Mouse (Mus musculus): ENCODE results near the gene Mtcl1. TPM values are rescaled to one million over a fixed set of nuclear protein-coding genes. Genes with fewer than 3 reads are reported as not detected.

Gene Mtcl1
- polyA plus RNA-seq, 1 experiment from 2014 or later: 3.5 TPM

DNA sequence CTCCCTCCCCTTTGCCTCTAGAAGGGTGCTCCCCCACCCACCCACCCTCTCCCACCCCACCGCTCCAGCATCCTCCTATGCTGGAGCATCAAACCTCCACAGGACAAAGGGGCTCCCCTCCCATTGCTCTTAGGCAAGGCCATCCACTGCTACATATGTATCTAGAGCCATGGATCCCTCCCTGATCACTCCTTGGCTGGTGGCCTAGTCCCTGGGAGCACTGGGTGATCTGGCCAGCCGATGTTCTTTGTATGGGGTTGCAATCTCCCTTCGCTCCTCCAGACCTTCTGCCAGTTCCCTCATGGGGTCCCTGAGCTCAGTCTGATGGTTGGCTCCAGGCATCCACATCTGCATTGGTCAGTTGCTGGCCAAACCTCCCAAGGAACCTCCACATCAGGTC, 151.8 kb downstream of the Mtcl1 start:
- H3K27me3 ChIP-seq (ENCODE audit: insufficient read depth, low read length): no peaks in the 10 kb centered on the region
- H3K36me3 ChIP-seq (ENCODE audit: insufficient read depth, low read length): no peaks in the 10 kb centered on the region
- DNase-seq (ENCODE audit: low spot score) (no peak), ATAC-seq (replicated peaks; ENCODE audit: low FRiP score, low read depth) (no peak)
- 90% methylated on average over 3 of the region's 3 CpGs for WGBS
- H3K4me1 ChIP-seq (replicated peaks; ENCODE audit: insufficient read depth, low read length): no peaks in the 10 kb centered on the region
- H3K4me3 ChIP-seq (replicated peaks; ENCODE audit: low read depth, low read length): no peak overlapping the region
- no peak overlapping the region for H3K4me2 ChIP-seq (ENCODE audit: low read length)
- H3K9ac ChIP-seq (ENCODE audit: low read depth, low read length): no peak overlapping the region
- H3K9me3 ChIP-seq (replicated peaks; ENCODE audit: low read length): no peaks in the 10 kb centered on the region
- no peak for TF ChIP-seq CTCF (IDR thresholded peaks at IDR 0.05; ENCODE audit: low read depth)
- no peak overlapping the region for H3K27ac ChIP-seq

DNA sequence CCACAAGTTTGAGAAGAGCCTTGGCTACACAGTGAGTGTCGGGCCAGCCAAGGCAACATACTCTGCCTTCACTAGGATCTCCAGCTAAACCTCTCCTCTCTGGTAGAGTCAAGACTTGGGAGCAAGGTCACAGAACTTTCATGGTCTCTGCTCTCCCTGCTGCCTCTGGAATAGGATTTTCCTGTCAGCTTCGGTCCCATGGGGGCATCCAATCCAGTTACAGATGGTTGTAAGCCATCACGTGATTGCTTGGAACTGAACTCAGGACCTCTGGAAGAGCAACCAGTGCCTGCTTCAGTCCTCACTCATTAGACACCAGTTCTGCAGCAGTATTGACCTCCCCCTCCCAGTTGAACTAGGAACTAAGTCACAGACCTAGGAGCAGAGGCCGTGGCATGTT, 156.0 kb downstream of the Mtcl1 start:
- 89% methylated on average over 4 of the region's 4 CpGs for WGBS
- Histone ChIP-seq H3K27me3 (ENCODE audit: insufficient read depth, low read length) (no peaks in the 10 kb centered on the region), H3K27ac (no peak overlapping the region), H3K4me1 (replicated peaks; ENCODE audit: insufficient read depth, low read length) (no peaks in the 10 kb centered on the region), H3K36me3 (ENCODE audit: insufficient read depth, low read length) (no peaks in the 10 kb centered on the region), H3K4me2 (ENCODE audit: low read length) (no peak overlapping the region), H3K9ac (ENCODE audit: low read depth, low read length) (no peak overlapping the region), H3K4me3 (replicated peaks; ENCODE audit: low read depth, low read length) (no peak overlapping the region), H3K9me3 (replicated peaks; ENCODE audit: low read length) (no peaks in the 10 kb centered on the region)
- TF ChIP-seq CTCF (IDR thresholded peaks at IDR 0.05; ENCODE audit: low read depth): no peak
- ATAC-seq (replicated peaks; ENCODE audit: low FRiP score, low read depth) (no peak), DNase-seq (ENCODE audit: low spot score) (no peak)

DNA sequence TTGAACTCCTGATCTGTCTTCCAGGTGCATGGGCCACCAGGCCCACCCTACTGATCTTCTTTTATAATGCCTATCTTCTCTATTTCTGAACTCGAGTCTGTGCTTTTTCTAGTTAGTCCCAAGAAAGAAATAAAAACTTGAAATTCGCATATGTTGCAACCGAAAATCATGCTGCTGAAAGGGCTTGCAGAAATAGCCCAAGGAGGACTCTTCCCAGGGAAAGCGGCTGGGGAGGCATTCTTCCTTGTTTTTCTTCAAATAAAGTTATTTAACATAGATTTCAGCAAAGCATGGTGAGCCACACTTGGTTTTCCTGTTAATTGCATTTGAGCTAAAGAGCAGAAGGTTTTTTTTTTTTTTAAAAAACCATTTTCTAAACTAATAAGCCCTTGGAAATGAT, 159.7 kb downstream of the Mtcl1 start:
- H3K36me3 ChIP-seq (ENCODE audit: insufficient read depth, low read length): no peaks in the 10 kb centered on the region
- no peaks in the 10 kb centered on the region for H3K4me1 ChIP-seq (replicated peaks; ENCODE audit: insufficient read depth, low read length)
- H3K4me3 ChIP-seq (replicated peaks; ENCODE audit: low read depth, low read length): no peak overlapping the region
- 86% methylated on average over 4 of the region's 4 CpGs for WGBS
- TF ChIP-seq CTCF (IDR thresholded peaks at IDR 0.05; ENCODE audit: low read depth): no peak
- no peak overlapping the region for H3K27ac ChIP-seq
- no peak for ATAC-seq (replicated peaks; ENCODE audit: low FRiP score, low read depth)
- no peaks in the 10 kb centered on the region for H3K9me3 ChIP-seq (replicated peaks; ENCODE audit: low read length)
- no peaks in the 10 kb centered on the region for H3K27me3 ChIP-seq (ENCODE audit: insufficient read depth, low read length)
- H3K4me2 ChIP-seq (ENCODE audit: low read length): no peak overlapping the region
- DNase-seq (ENCODE audit: low spot score): no peak
- H3K9ac ChIP-seq (ENCODE audit: low read depth, low read length): no peak overlapping the region

Other genes with a start within 250 kb of the Mtcl1 start
- 46.3 and 51.0 TPM in 2 replicates for gene Rab12, start 70.0 kb upstream of the Mtcl1 start, polyA plus RNA-seq (2015; fragmentation: Nextera tagmentation; extraction: Ambion mirVana)
- gene Themis3, start 144.9 kb upstream of the Mtcl1 start, polyA plus RNA-seq (2015; fragmentation: Nextera tagmentation; extraction: Ambion mirVana): 0.25 and 0.28 TPM in 2 replicates